Mouse (Mus musculus): ENCODE data around the gene Cog2.

The Cog2 gene

GRCm38 (mm10) chr8:124516525-124516924, 4.0 kb upstream of the Cog2 start:
- DNase-seq (ENCODE audit: low read depth) = no peak

GRCm38 (mm10) chr8:124517142-124517541, 3.4 kb upstream of the Cog2 start:
- no peak for DNase-seq (ENCODE audit: low read depth)

- DNase-seq (ENCODE audit: low read depth) = no peak
Measured at GRCm38 (mm10) chr8:124521946-124522345, 1.4 kb downstream of the Cog2 start.

- no peak for DNase-seq (ENCODE audit: low read depth)
Measured at GRCm38 (mm10) chr8:124526261-124526660, 5.7 kb downstream of the Cog2 start.

GRCm38 (mm10) chr8:124530076-124530475, 9.5 kb downstream of the Cog2 start:
- no peak for DNase-seq (ENCODE audit: low read depth)

- no peak for DNase-seq (ENCODE audit: low read depth)
Measured at GRCm38 (mm10) chr8:124530556-124530955, 10.0 kb downstream of the Cog2 start.

GRCm38 (mm10) chr8:124530996-124531395, 10.4 kb downstream of the Cog2 start:
- no peak for DNase-seq (ENCODE audit: low read depth)

GRCm38 (mm10) chr8:124532626-124533025, 12.1 kb downstream of the Cog2 start:
- DNase-seq (ENCODE audit: low read depth) = no peak

- no peak for DNase-seq (ENCODE audit: low read depth)
Measured at GRCm38 (mm10) chr8:124535451-124535850, 14.9 kb downstream of the Cog2 start.

- no peak for DNase-seq (ENCODE audit: low read depth)
Measured at GRCm38 (mm10) chr8:124540906-124541305, 20.3 kb downstream of the Cog2 start.

GRCm38 (mm10) chr8:124542001-124542400, 21.4 kb downstream of the Cog2 start:
- no peak for DNase-seq (ENCODE audit: low read depth)

- no peak for DNase-seq (ENCODE audit: low read depth)
Measured at GRCm38 (mm10) chr8:124543272-124543671, 22.7 kb downstream of the Cog2 start.

GRCm38 (mm10) chr8:124546371-124546770, 25.8 kb downstream of the Cog2 start:
- no peak for DNase-seq (ENCODE audit: low read depth)

GRCm38 (mm10) chr8:124546815-124547214, 26.2 kb downstream of the Cog2 start:
- DNase-seq (ENCODE audit: low read depth) = no peak

GRCm38 (mm10) chr8:124547269-124547668, 26.7 kb downstream of the Cog2 start:
- no peak for DNase-seq (ENCODE audit: low read depth)

GRCm38 (mm10) chr8:124548187-124548586, 27.6 kb downstream of the Cog2 start:
- DNase-seq (ENCODE audit: low read depth) = no peak

- no peak for DNase-seq (ENCODE audit: low read depth)
Measured at GRCm38 (mm10) chr8:124551011-124551661, 30.6 kb downstream of the Cog2 start.

- DNase-seq (ENCODE audit: low read depth) = no peak
Measured at GRCm38 (mm10) chr8:124555113-124555750, 34.7 kb downstream of the Cog2 start.

GRCm38 (mm10) chr8:124556164-124556563, 35.6 kb downstream of the Cog2 start:
- no peak for DNase-seq (ENCODE audit: low read depth)

- no peak for DNase-seq (ENCODE audit: low read depth)
Measured at GRCm38 (mm10) chr8:124556658-124557057, 36.1 kb downstream of the Cog2 start.

- no peak for DNase-seq (ENCODE audit: low read depth)
Measured at GRCm38 (mm10) chr8:124557476-124557875, 36.9 kb downstream of the Cog2 start.

GRCm38 (mm10) chr8:124567126-124567525, 46.6 kb downstream of the Cog2 start:
- no peak for DNase-seq (ENCODE audit: low read depth)

GRCm38 (mm10) chr8:124567584-124567983, 47.0 kb downstream of the Cog2 start:
- no peak for DNase-seq (ENCODE audit: low read depth)

- DNase-seq (ENCODE audit: low read depth) = no peak
Measured at GRCm38 (mm10) chr8:124569100-124569499, 48.5 kb downstream of the Cog2 start.
